Mouse (Mus musculus): ENCODE measurements around the gene Mllt3.
A peak's percentile ranks its signal among the peaks of the same experiment; 100 is the strongest.

The Mllt3 gene

GRCm38 (mm10) chr4:87728581-87728980 is 304.6 kb downstream of the Mllt3 start:
- DNase-seq (ENCODE audit: low read depth, low spot score), result no peak

GRCm38 (mm10) chr4:87723448-87723847 is 309.7 kb downstream of the Mllt3 start:
- peak; percentile 49 for DNase-seq (ENCODE audit: low read depth, low spot score)

Data from mesoderm, embryonic 11.5 days (tissue).